Comparison of ENCODE assay signal across 18 mouse cellular contexts in the genomic region with DNA sequence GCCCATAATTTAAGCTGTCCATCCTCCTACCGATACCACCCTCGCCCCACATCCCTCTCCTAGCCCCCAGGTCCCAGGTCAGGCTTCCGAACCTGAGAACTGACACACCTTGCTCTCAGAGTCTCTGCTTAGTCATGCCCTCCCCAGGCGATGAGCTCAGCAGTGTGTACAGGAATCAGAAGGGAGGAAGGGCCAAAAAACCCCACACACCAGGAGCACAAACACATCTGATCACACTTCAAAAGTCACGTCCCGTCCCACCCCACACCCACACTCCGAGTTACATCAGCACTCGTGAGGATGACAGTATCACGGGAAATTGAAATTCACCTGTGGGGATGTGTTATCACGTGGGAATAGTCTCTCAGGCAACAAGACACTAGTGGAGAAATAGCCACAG.
"Had no signal": no experiment of that assay in that cellular context is flagged by ENCODE, and none has a peak within 500 bp of the region (broad histone marks: within the 10 kb centered on the region; RNA-seq: fewer than 3 reads in every experiment).

No protein-coding gene starts in this region.

- H3K9ac ChIP-seq: lung, embryonic 14.5 days; midbrain, embryonic 12.5 days; midbrain, embryonic 15.5 days; neural tube, embryonic 13.5 days; neural tube, embryonic 15.5 days had no signal

- H3K36me3 ChIP-seq: midbrain, embryonic 10.5 days; midbrain, embryonic 12.5 days; midbrain, embryonic 15.5 days; neural tube, embryonic 13.5 days; neural tube, embryonic 15.5 days had no signal

- DNase-seq: lung, adult 18-20 months; lung, embryonic 14.5 days; lung, postnatal 10 days; lung, postnatal 4 days; retina, postnatal 1 day; right cerebral cortex, adult 18-20 months; right cerebral cortex, postnatal 25 days; right cerebral cortex, postnatal 4 days; spleen, adult 18-20 months; thymus, adult 18-20 months; thymus, postnatal 14 days; thymus, postnatal 36 days had no signal

- H3K4me3 ChIP-seq: midbrain, embryonic 10.5 days; midbrain, embryonic 12.5 days; midbrain, embryonic 15.5 days; myocyte; neural tube, embryonic 13.5 days; neural tube, embryonic 15.5 days had no signal

- H3K9me3 ChIP-seq: midbrain, embryonic 10.5 days; midbrain, embryonic 12.5 days; midbrain, embryonic 15.5 days; neural tube, embryonic 13.5 days; neural tube, embryonic 15.5 days had no signal

- H3K27ac ChIP-seq: midbrain, embryonic 10.5 days; midbrain, embryonic 12.5 days; midbrain, embryonic 15.5 days; neural tube, embryonic 13.5 days; neural tube, embryonic 15.5 days had no signal

- ATAC-seq: midbrain, embryonic 15.5 days had no signal

- H3K4me1 ChIP-seq: midbrain, embryonic 15.5 days; neural tube, embryonic 15.5 days had no signal

- H3K4me2 ChIP-seq: lung, embryonic 14.5 days; midbrain, embryonic 12.5 days; midbrain, embryonic 15.5 days; neural tube, embryonic 13.5 days; neural tube, embryonic 15.5 days had no signal
